Mouse (Mus musculus): ENCODE measurements around the gene Prkar2a.

The Prkar2a gene

DNA sequence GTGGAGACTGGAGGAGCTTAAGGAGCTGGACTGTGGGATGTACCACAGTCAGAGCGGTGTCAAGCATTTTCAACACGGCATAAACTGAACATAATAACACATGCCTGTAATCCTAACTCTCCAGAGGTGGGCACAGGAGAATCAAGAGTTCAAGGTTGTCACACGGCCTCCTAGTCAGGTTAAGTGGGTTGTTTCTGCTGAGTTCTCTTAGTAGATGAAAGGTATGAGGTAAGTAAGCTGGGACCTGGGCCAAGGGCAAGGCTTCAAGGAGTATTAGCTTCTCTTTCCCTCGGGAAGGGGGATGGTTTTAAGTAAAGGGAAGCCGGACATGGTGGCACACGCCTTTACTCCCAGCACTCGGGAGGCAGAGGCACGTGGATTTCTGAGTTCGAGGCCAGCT lies 663 bp upstream of the Prkar2a start:
- TF ChIP-seq POU5F1 (IDR thresholded peaks at IDR 0.05; ENCODE audit: borderline replicate concordance, low read length) (no peak), CTCF (conservative IDR thresholded peaks at IDR 0.05; ENCODE audit: low read length) (no peak), NANOG (IDR thresholded peaks at IDR 0.05; ENCODE audit: borderline replicate concordance, low read length) (no peak)
- peaks cover 23% of the 10 kb centered on the region for H3K4me1 ChIP-seq (replicated peaks; ENCODE audit: low read depth, low read length)
- peaks cover 31% of the 10 kb centered on the region for H3K27me3 ChIP-seq (ENCODE audit: insufficient read depth, low read length)
- no peaks in the 10 kb centered on the region for H3K9me3 ChIP-seq (ENCODE audit: low read length)
- H3K4me3 ChIP-seq (replicated peaks; ENCODE audit: low read length), result no peak overlapping the region
- peaks cover 18% of the 10 kb centered on the region for H3K36me3 ChIP-seq (ENCODE audit: insufficient read depth, low read length)

- Histone ChIP-seq H3K4me1 (replicated peaks; ENCODE audit: low read depth, low read length) (peaks cover 29% of the 10 kb centered on the region), H3K4me3 (replicated peaks; ENCODE audit: low read length) (no peak overlapping the region), H3K9me3 (ENCODE audit: low read length) (no peaks in the 10 kb centered on the region), H3K36me3 (ENCODE audit: insufficient read depth, low read length) (peaks cover 9% of the 10 kb centered on the region), H3K27me3 (ENCODE audit: insufficient read depth, low read length) (peaks cover 40% of the 10 kb centered on the region)
- TF ChIP-seq NANOG (IDR thresholded peaks at IDR 0.05; ENCODE audit: borderline replicate concordance, low read length), result no peak
- TF ChIP-seq POU5F1 (IDR thresholded peaks at IDR 0.05; ENCODE audit: borderline replicate concordance, low read length), result no peak
- TF ChIP-seq CTCF (conservative IDR thresholded peaks at IDR 0.05; ENCODE audit: low read length), result no peak
Measured at GRCm38 (mm10) chr9:108689993-108690392, 879 bp downstream of the Prkar2a start.

DNA sequence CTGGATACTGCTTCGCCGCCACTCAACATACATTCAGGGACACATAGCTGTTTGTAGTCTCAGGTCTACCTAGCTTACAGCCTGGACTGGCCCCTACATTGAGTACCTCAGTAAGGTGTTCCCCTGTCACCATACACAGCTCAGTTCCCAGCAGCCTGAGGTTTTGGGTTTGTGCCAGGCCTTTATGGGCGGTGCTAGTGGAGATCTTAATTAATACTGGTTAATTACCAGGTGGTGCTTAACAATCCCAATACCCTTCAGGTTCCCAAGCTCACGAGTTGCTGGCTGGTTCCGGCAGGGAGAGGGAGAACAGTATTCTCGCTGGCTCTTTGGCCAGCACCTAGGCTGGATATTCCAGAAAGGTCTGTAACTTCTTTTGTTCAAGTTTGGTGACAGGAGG lies 1.8 kb downstream of the Prkar2a start:
- Histone ChIP-seq H3K27me3 (ENCODE audit: insufficient read depth, low read length) (peaks cover 40% of the 10 kb centered on the region), H3K4me3 (replicated peaks; ENCODE audit: low read length) (no peak overlapping the region), H3K36me3 (ENCODE audit: insufficient read depth, low read length) (peaks cover 6% of the 10 kb centered on the region; the same call in 1 of the 2 replicates), H3K4me1 (replicated peaks; ENCODE audit: low read depth, low read length) (peaks cover 29% of the 10 kb centered on the region), H3K9me3 (ENCODE audit: low read length) (no peaks in the 10 kb centered on the region)
- TF ChIP-seq NANOG (IDR thresholded peaks at IDR 0.05; ENCODE audit: borderline replicate concordance, low read length), result no peak

GRCm38 (mm10) chr9:108691371-108691770 lies 2.3 kb downstream of the Prkar2a start:
- no peak for TF ChIP-seq CTCF (conservative IDR thresholded peaks at IDR 0.05; ENCODE audit: low read length)
- no peak for TF ChIP-seq POU5F1 (IDR thresholded peaks at IDR 0.05; ENCODE audit: borderline replicate concordance, low read length)
- TF ChIP-seq NANOG (IDR thresholded peaks at IDR 0.05; ENCODE audit: borderline replicate concordance, low read length), result no peak

DNA sequence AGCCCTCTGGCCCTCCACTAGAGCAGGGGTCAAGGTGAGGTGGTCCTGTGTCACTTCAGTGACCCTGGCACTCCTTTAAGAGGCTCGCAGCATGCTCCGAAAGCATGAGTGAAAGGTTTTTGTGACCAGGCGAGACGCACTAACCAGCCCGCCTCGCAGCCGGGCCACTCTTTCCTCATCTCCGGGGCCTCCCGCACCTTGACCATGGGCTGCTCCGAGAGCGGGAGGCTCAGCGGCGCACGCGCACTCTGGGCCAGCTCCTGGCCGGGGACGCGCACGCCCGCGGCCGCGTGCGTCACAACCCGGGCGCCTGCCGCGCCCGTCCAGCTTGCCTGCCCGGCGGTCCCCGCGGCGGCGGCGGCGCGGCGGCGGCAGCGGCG lies 2.7 kb downstream of the Prkar2a start:
- TF ChIP-seq NANOG (IDR thresholded peaks at IDR 0.05; ENCODE audit: borderline replicate concordance, low read length) (no peak), POU5F1 (IDR thresholded peaks at IDR 0.05; ENCODE audit: borderline replicate concordance, low read length) (no peak), CTCF (conservative IDR thresholded peaks at IDR 0.05; ENCODE audit: low read length) (no peak)
- H3K4me1 ChIP-seq (replicated peaks; ENCODE audit: low read depth, low read length), result peaks cover 23% of the 10 kb centered on the region
- H3K9me3 ChIP-seq (ENCODE audit: low read length), result no peaks in the 10 kb centered on the region
- H3K4me3 ChIP-seq (replicated peaks; ENCODE audit: low read length), result peak overlapping the region; percentile 84
- H3K27me3 ChIP-seq (ENCODE audit: insufficient read depth, low read length), result peaks cover 40% of the 10 kb centered on the region
- H3K36me3 ChIP-seq (ENCODE audit: insufficient read depth, low read length), result peaks cover 6% of the 10 kb centered on the region; the same call in 1 of the 2 replicates

More at GRCm38 (mm10) chr9:108691371-108691770, 2.3 kb downstream of the Prkar2a start:
- peaks cover 40% of the 10 kb centered on the region for H3K27me3 ChIP-seq (ENCODE audit: insufficient read depth, low read length)
- peak overlapping the region; percentile 84 for H3K4me3 ChIP-seq (replicated peaks; ENCODE audit: low read length)
- H3K36me3 ChIP-seq (ENCODE audit: insufficient read depth, low read length), result peaks cover 6% of the 10 kb centered on the region; the same call in 1 of the 2 replicates
- H3K4me1 ChIP-seq (replicated peaks; ENCODE audit: low read depth, low read length), result peaks cover 28% of the 10 kb centered on the region
- no peaks in the 10 kb centered on the region for H3K9me3 ChIP-seq (ENCODE audit: low read length)

- Histone ChIP-seq H3K4me3 (replicated peaks; ENCODE audit: low read length) (peak overlapping the region; percentile 84), H3K9me3 (ENCODE audit: low read length) (no peaks in the 10 kb centered on the region), H3K4me1 (replicated peaks; ENCODE audit: low read depth, low read length) (peaks cover 23% of the 10 kb centered on the region), H3K36me3 (ENCODE audit: insufficient read depth, low read length) (peaks cover 6% of the 10 kb centered on the region; the same call in 1 of the 2 replicates), H3K27me3 (ENCODE audit: insufficient read depth, low read length) (peaks cover 40% of the 10 kb centered on the region)
- TF ChIP-seq CTCF (conservative IDR thresholded peaks at IDR 0.05; ENCODE audit: low read length) (no peak), POU5F1 (IDR thresholded peaks at IDR 0.05; ENCODE audit: borderline replicate concordance, low read length) (no peak), NANOG (IDR thresholded peaks at IDR 0.05; ENCODE audit: borderline replicate concordance, low read length) (no peak)
Measured at GRCm38 (mm10) chr9:108692226-108693041, 3.3 kb downstream of the Prkar2a start.

DNA sequence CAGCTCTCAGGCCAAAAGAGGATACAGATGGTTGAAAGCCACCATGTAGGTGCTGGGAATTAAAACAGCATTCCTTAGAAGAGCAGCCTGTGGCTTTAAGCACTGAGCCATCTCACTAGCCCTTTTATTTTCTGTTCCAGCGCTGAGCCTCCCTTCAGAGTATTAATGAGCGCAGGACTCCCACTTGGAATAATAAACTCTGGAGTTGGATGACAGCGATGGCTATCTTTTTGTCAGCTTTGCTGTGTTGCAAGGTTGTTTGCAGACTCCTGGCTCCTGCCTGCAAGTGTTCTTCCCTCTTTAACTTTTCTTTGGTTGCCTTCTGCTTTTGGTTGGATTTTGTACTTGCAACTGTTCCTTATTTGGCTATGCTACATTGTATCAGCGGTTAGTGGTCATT lies 4.8 kb downstream of the Prkar2a start:
- Histone ChIP-seq H3K9me3 (ENCODE audit: low read length) (no peaks in the 10 kb centered on the region), H3K27me3 (ENCODE audit: insufficient read depth, low read length) (peaks cover 40% of the 10 kb centered on the region), H3K4me1 (replicated peaks; ENCODE audit: low read depth, low read length) (peaks cover 28% of the 10 kb centered on the region), H3K36me3 (ENCODE audit: insufficient read depth, low read length) (peaks cover 6% of the 10 kb centered on the region), H3K4me3 (replicated peaks; ENCODE audit: low read length) (no peak overlapping the region)
- TF ChIP-seq CTCF (conservative IDR thresholded peaks at IDR 0.05; ENCODE audit: low read length) (no peak), NANOG (IDR thresholded peaks at IDR 0.05; ENCODE audit: borderline replicate concordance, low read length) (no peak), POU5F1 (IDR thresholded peaks at IDR 0.05; ENCODE audit: borderline replicate concordance, low read length) (no peak)

- TF ChIP-seq CTCF (conservative IDR thresholded peaks at IDR 0.05; ENCODE audit: low read length), result no peak
- TF ChIP-seq POU5F1 (IDR thresholded peaks at IDR 0.05; ENCODE audit: borderline replicate concordance, low read length), result no peak
- TF ChIP-seq NANOG (IDR thresholded peaks at IDR 0.05; ENCODE audit: borderline replicate concordance, low read length), result no peak
- H3K9me3 ChIP-seq (ENCODE audit: low read length), result no peaks in the 10 kb centered on the region
- no peak overlapping the region for H3K4me3 ChIP-seq (replicated peaks; ENCODE audit: low read length)
- peaks cover 30% of the 10 kb centered on the region for H3K4me1 ChIP-seq (replicated peaks; ENCODE audit: low read depth, low read length)
- H3K27me3 ChIP-seq (ENCODE audit: insufficient read depth, low read length), result peaks cover 36% of the 10 kb centered on the region
- peaks cover 6% of the 10 kb centered on the region for H3K36me3 ChIP-seq (ENCODE audit: insufficient read depth, low read length)
Measured at GRCm38 (mm10) chr9:108694533-108694932, 5.4 kb downstream of the Prkar2a start.

Data from E14TG2a.4 (cell line).